Mouse (Mus musculus) forebrain, embryonic 12.5 days (tissue): Measurements from ENCODE around the gene Ubtf. TPM values are rescaled to one million over a fixed set of nuclear protein-coding genes. Genes with fewer than 3 reads are reported as not detected.

ENCODE experiments used
- ATAC-seq: fragments of 200-750 bp; cut with Nextera tagmentation; 2 replicates; pipeline ENCODE4 v1.8.0; 2017; ENCODE audit warnings: moderate TSS enrichment; ENCODE audit not compliant: low FRiP score
- H3K27ac ChIP-seq: fragments of 300-500 bp; sonication (generic); 2 replicates; pipeline ENCODE4 v1.5.1; 2016; ENCODE audit warnings: mild to moderate bottlenecking
- H3K27me3 ChIP-seq: fragments of 300-500 bp; sonication (generic); 2 replicates; pipeline ENCODE4 v1.6.1; 2016; ENCODE audit warnings: mild to moderate bottlenecking
- H3K36me3 ChIP-seq: fragments of 300-500 bp; sonication (generic); replicated peaks from 2 replicates; pipeline ENCODE4 v1.6.1; 2016; ENCODE audit warnings: mild to moderate bottlenecking
- H3K4me1 ChIP-seq: fragments of 300-500 bp; sonication (generic); 2 replicates; pipeline ENCODE4 v1.6.1; 2016
- H3K4me2 ChIP-seq: fragments of 300-500 bp; sonication (generic); 2 replicates; pipeline ENCODE4 v1.6.1; 2016; ENCODE audit warnings: mild to moderate bottlenecking, moderate library complexity
- H3K4me3 ChIP-seq: fragments of 300-500 bp; sonication (generic); replicated peaks from 2 replicates; pipeline ENCODE4 v1.5.1; 2016; ENCODE audit warnings: mild to moderate bottlenecking
- H3K9ac ChIP-seq: fragments of 300-500 bp; sonication (generic); 2 replicates; pipeline ENCODE4 v1.6.1; 2016; ENCODE audit warnings: mild to moderate bottlenecking
- H3K9me3 ChIP-seq: fragments of 300-500 bp; sonication (generic); 2 replicates; pipeline ENCODE4 v1.6.1; 2016
- WGBS: fragments of 180-500 bp; shearing (Covaris S2); methylation state at CpG from one replicate; pipeline ENCODE4 v1.1.7; 2016; 5-methylcytosine and 5-hydroxymethylcytosine counted together
- polyA plus RNA-seq: library from polyadenylated mRNA; unstranded; fragments of >200 nt; fragmentation: Nextera tagmentation; extraction: Ambion mirVana; gene quantifications from 2 replicates; pipeline ENCODE4 v1.2.1, GENCODE M21; 2016

The Ubtf gene
- polyA plus RNA-seq, 1 experiment from 2014 or later: 111 TPM

GRCm38 (mm10) chr11:102327839-102328238 lies 8.3 kb upstream of the Ubtf start:
- ATAC-seq: no peak
- H3K4me1 ChIP-seq: no peaks in the 10 kb centered on the region
- WGBS: 91% methylated on average over 7 of the region's 7 CpGs

DNA sequence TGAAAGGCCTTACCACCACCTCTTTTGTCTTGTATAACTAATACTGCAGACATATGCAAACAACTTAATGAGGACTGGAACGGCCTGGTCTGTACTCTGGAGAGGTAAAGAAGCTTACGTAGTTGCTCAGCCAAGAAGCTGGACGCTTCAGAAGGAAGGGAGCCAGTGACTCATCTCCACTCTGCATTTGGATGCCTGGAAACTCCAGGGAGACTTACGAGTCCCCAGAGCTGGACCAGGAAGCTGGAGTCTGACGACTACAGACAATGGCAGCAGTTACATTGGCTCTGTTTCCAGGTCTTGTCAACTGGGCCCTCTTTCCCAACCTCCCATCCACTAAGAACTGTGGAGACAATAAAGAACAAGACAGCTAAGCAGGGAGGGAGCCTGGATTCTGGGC lies 7.7 kb upstream of the Ubtf start:
- H3K4me3 ChIP-seq: no peak overlapping the region
- WGBS: 75% methylated on average over 5 of the region's 5 CpGs
- H3K9ac ChIP-seq: no peak overlapping the region
- no peak overlapping the region for H3K27ac ChIP-seq
- no peaks in the 10 kb centered on the region for H3K9me3 ChIP-seq
- H3K27me3 ChIP-seq: peaks cover 1% of the 10 kb centered on the region; the same call in 1 of the 2 replicates
- H3K36me3 ChIP-seq: no peaks in the 10 kb centered on the region
- H3K4me2 ChIP-seq: no peak overlapping the region
- no peaks in the 10 kb centered on the region for H3K4me1 ChIP-seq
- ATAC-seq: no peak

More at GRCm38 (mm10) chr11:102327839-102328238, 8.3 kb upstream of the Ubtf start:
- Histone ChIP-seq H3K4me3 (no peak overlapping the region), H3K27me3 (no peaks in the 10 kb centered on the region), H3K9ac (no peak overlapping the region), H3K27ac (no peak overlapping the region), H3K9me3 (no peaks in the 10 kb centered on the region), H3K4me2 (no peak overlapping the region), H3K36me3 (no peaks in the 10 kb centered on the region)

- WGBS: 82% methylated on average over 1 of the region's 1 CpGs
- H3K36me3 ChIP-seq: no peaks in the 10 kb centered on the region
- H3K4me1 ChIP-seq: peaks cover 10% of the 10 kb centered on the region
- H3K4me2 ChIP-seq: no peak overlapping the region
- no peak overlapping the region for H3K27ac ChIP-seq
- H3K9me3 ChIP-seq: no peaks in the 10 kb centered on the region
- H3K4me3 ChIP-seq: no peak overlapping the region
- H3K27me3 ChIP-seq: peaks cover 4% of the 10 kb centered on the region; the same call in 1 of the 2 replicates
- no peak overlapping the region for H3K9ac ChIP-seq
- no peak for ATAC-seq
Measured at GRCm38 (mm10) chr11:102323516-102323915, 4.0 kb upstream of the Ubtf start.

- no peak overlapping the region for H3K4me2 ChIP-seq
- WGBS: 76% methylated on average over 6 of the region's 6 CpGs
- H3K9me3 ChIP-seq: no peaks in the 10 kb centered on the region
- no peak for ATAC-seq
- H3K36me3 ChIP-seq: no peaks in the 10 kb centered on the region
- H3K27ac ChIP-seq: no peak overlapping the region
- H3K4me3 ChIP-seq: no peak overlapping the region
- H3K9ac ChIP-seq: no peak overlapping the region
- peaks cover 10% of the 10 kb centered on the region for H3K4me1 ChIP-seq
- peaks cover 4% of the 10 kb centered on the region; the same call in 1 of the 2 replicates for H3K27me3 ChIP-seq
Measured at GRCm38 (mm10) chr11:102321931-102322330, 2.4 kb upstream of the Ubtf start.

GRCm38 (mm10) chr11:102320686-102321005 lies 1.1 kb upstream of the Ubtf start:
- WGBS: 16% methylated on average over 10 of the region's 10 CpGs
- H3K36me3 ChIP-seq: 0 out of 2 replicates have a peak, but pooled peaks cover under 1% of the 10 kb centered on the region
- peaks cover 18% of the 10 kb centered on the region for H3K4me1 ChIP-seq
- ATAC-seq: no peak
- peak overlapping the region; percentile 100 for H3K9ac ChIP-seq
- H3K9me3 ChIP-seq: no peaks in the 10 kb centered on the region
- peak overlapping the region; percentile 89 for H3K4me3 ChIP-seq
- peak overlapping the region; percentile 83 for H3K4me2 ChIP-seq
- H3K27me3 ChIP-seq: peaks cover 4% of the 10 kb centered on the region; the same call in 1 of the 2 replicates
- peak overlapping the region; percentile 98 for H3K27ac ChIP-seq

GRCm38 (mm10) chr11:102319941-102320685 lies 571 bp upstream of the Ubtf start:
- H3K27me3 ChIP-seq: peaks cover 4% of the 10 kb centered on the region; the same call in 1 of the 2 replicates
- H3K4me2 ChIP-seq: peak overlapping the region; percentile 83
- peak overlapping the region; percentile 98 for H3K27ac ChIP-seq
- no peaks in the 10 kb centered on the region for H3K9me3 ChIP-seq
- ATAC-seq: peak; percentile 39; the same call in 1 of the 2 replicates
- under 1% methylated on average over 38 of the region's 38 CpGs for WGBS
- H3K4me1 ChIP-seq: peaks cover 22% of the 10 kb centered on the region
- H3K4me3 ChIP-seq: peak overlapping the region; percentile 89
- peaks cover 6% of the 10 kb centered on the region; the same call in 1 of the 2 replicates for H3K36me3 ChIP-seq
- peak overlapping the region; percentile 100 for H3K9ac ChIP-seq

- ATAC-seq: no peak
- peak overlapping the region; percentile 83 for H3K4me2 ChIP-seq
- H3K27me3 ChIP-seq: peaks cover 4% of the 10 kb centered on the region; the same call in 1 of the 2 replicates
- under 1% methylated on average over 49 of the region's 84 CpGs for WGBS
- peak overlapping the region; percentile 98 for H3K27ac ChIP-seq
- peaks cover 22% of the 10 kb centered on the region for H3K4me1 ChIP-seq
- H3K9ac ChIP-seq: peak overlapping the region; percentile 100
- no peaks in the 10 kb centered on the region for H3K9me3 ChIP-seq
- peaks cover 19% of the 10 kb centered on the region for H3K36me3 ChIP-seq
- H3K4me3 ChIP-seq: peak overlapping the region; percentile 89
Measured at GRCm38 (mm10) chr11:102318576-102319409, 749 bp downstream of the Ubtf start.

DNA sequence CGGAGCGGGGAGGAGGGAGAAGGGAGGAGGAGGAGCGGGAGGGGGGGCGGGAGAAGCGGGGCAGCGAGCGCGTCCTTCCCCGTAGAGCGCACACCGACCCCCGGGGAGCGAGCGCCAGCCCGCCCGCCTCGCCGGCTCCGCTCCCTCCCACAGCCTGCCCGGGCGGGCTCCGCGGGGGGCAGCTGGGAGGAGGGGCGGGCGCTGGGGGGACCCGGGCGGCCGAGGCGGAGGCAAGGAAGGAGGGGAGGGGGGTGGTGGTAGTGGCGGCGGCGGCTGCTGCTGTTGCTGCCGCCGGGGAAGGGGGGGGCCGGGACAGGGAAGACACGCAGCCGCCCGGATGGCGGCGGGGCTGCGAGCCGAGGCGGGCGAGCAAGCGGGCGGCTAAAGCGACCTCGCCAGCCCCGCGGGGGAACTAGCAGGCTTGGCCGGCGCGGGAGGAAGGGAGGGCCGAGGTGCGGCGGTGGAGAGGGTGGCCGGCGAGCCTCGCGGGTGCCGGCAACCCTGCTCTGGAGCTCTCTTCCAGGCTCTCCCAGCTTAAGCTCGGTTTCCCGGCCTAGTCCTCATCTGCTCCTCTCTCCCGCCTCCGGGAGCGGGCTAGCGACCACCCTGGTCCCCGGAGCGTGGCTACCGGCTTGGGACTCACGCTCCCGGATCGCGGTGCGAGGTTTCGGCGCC lies 1.5 kb downstream of the Ubtf start:
- Histone ChIP-seq H3K9ac (peak overlapping the region; percentile 100), H3K36me3 (peaks cover 27% of the 10 kb centered on the region), H3K27me3 (peaks cover 4% of the 10 kb centered on the region; the same call in 1 of the 2 replicates), H3K27ac (peak overlapping the region; percentile 98), H3K4me3 (peak overlapping the region; percentile 89), H3K4me1 (peaks cover 22% of the 10 kb centered on the region), H3K9me3 (no peaks in the 10 kb centered on the region), H3K4me2 (peak overlapping the region; percentile 83)
- under 1% methylated on average over 24 of the region's 77 CpGs for WGBS
- ATAC-seq: peak; percentile 42

DNA sequence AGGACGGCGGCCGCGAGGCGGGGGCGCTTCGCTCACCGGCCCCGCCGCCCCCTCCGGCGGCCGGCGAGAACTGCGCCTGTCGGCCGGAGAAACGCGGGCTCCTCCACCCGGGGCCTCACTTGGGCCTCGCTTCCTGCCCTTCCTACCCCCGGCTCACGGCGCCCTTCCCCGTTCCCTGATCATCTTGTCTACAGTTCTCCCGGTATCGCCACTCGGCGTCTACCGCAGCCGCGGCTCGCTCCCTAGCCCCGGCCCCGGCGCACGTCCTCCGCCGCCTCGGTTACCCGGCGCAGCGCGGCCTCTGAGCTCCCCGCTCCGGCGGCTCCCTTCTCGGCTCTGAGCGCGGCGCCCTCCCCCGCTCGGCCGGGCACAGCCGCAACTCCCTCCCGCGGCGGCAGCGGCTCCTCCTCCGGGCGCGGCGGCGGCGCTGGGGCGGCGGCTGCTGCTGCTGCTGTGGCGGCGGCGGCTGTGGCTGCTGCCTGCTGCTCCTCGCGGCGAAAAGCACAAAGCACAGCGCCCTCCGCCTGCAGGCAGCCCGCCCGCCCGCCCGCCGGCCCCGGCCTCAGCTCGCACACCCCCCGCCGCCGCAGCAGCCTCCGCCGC lies 2.1 kb downstream of the Ubtf start:
- peak overlapping the region; percentile 83 for H3K4me2 ChIP-seq
- peaks cover 22% of the 10 kb centered on the region for H3K4me1 ChIP-seq
- peak overlapping the region; percentile 98 for H3K27ac ChIP-seq
- H3K4me3 ChIP-seq: peak overlapping the region; percentile 89
- peak overlapping the region; percentile 100 for H3K9ac ChIP-seq
- under 1% methylated on average over 63 of the region's 87 CpGs for WGBS
- H3K9me3 ChIP-seq: no peaks in the 10 kb centered on the region
- ATAC-seq: peak; percentile 15
- peaks cover 33% of the 10 kb centered on the region for H3K36me3 ChIP-seq
- peaks cover 4% of the 10 kb centered on the region; the same call in 1 of the 2 replicates for H3K27me3 ChIP-seq

DNA sequence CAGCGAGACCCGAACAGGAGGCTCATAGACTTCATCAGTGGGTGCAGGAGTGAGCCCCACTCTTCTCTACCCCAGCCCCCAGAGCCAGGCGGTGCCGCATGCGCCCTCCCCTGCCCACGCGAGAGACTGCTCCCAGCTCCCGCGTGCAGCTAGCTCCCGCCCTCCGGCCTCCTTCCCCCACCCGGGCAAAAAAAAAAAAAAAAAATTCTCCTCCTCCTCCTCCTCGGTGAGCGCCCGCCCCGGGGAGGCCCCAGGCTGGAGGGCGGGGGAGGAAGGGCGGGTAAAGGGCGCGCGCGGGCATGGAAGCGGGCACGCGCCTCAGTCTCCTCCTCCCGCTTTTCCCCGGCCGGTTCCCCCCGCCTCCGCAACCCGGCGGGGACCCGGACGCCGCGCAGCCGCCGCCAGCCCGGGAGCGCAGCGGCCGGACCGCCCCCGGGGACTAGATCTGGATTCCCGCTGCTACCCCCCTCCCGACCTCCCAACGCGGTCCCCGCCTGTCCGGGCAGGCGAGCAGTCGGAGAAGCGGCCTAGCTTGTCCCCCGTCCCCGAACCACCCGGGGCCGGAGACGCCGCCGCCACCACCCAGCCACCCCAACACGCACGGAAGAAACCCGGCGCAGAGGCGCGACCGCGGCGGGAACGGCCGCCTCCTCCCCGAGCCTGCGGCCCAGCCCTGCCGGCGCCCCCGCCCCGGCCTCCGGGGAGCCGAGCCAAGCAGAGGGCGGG lies 2.8 kb downstream of the Ubtf start:
- under 1% methylated on average over 55 of the region's 80 CpGs for WGBS
- Histone ChIP-seq H3K9me3 (no peaks in the 10 kb centered on the region), H3K9ac (peak overlapping the region; percentile 100), H3K4me3 (peak overlapping the region; percentile 89), H3K36me3 (peaks cover 40% of the 10 kb centered on the region), H3K27me3 (no peaks in the 10 kb centered on the region), H3K27ac (peak overlapping the region; percentile 98), H3K4me1 (peaks cover 27% of the 10 kb centered on the region), H3K4me2 (peak overlapping the region; percentile 83)
- ATAC-seq: peak; percentile 61
